Mouse (Mus musculus): ENCODE measurements around the gene Rhag.

DNA sequence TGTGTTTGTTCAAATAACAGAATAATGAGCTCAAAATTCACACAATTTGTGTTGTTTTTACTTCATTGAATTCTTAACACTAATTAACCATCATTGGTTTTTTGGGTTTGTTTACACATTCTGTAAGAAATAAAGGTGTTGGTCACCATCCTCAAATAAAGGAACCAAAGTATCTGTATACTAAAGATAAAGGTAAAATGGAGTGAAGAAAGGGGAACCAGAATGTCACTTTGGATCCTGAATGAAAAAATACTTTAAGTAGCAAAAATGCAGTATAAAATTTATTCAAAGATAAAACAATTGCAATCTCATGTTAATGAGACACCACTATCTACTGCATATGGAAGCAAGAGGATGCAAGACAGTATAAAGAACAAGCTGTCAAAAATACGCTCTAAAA is 634 bp downstream of the Rhag start:
- TF ChIP-seq POLR2A (IDR thresholded peaks at IDR 0.05; ENCODE audit: low read depth, low read length): no peak
- TF ChIP-seq CTCF (IDR thresholded peaks at IDR 0.05; ENCODE audit: borderline replicate concordance, insufficient read depth, low read length): no peak
